Mouse (Mus musculus): ENCODE measurements at regions not wholly inside any gene's neighbourhood (a gene's known extent, or its start where the extent isn't known, plus 50 kb on each side); places are given as distances from the start of the nearest gene placed in this dataset.
A peak's percentile ranks its signal among the peaks of the same experiment; 100 is the strongest.

- no peak overlapping the region for H3K9ac ChIP-seq (ENCODE audit: low read depth, low read length)
- H3K9me3 ChIP-seq (replicated peaks; ENCODE audit: control insufficient read depth, low read length): no peaks in the 10 kb centered on the region
- no peaks in the 10 kb centered on the region for H3K36me3 ChIP-seq (ENCODE audit: control insufficient read depth, insufficient read depth, low read length)
- H3K27me3 ChIP-seq (ENCODE audit: control insufficient read depth, insufficient read depth, low read length): no peaks in the 10 kb centered on the region
- H3K4me3 ChIP-seq (ENCODE audit: low read depth, low read length): no peak overlapping the region
- no peak for ATAC-seq (replicated peaks; ENCODE audit: insufficient number of reproducible peaks, low FRiP score, low TSS enrichment)
- H3K4me2 ChIP-seq: no peak overlapping the region
- 39% methylated on average over 9 of the region's 9 CpGs for WGBS (ENCODE audit: insufficient replicate concordance)
- peaks cover 6% of the 10 kb centered on the region; the same call in 1 of the 2 replicates for H3K4me1 ChIP-seq (ENCODE audit: control insufficient read depth, insufficient read depth, low read length)
- no peak overlapping the region for H3K27ac ChIP-seq (ENCODE audit: low read depth, low read length)
These were observed 60.5 kb upstream of the Loxl4 start for GRCm38 (mm10) chr19:42673133-42673532.

- Histone ChIP-seq H3K4me3 (ENCODE audit: low read depth, low read length) (no peak overlapping the region), H3K36me3 (ENCODE audit: control insufficient read depth, insufficient read depth, low read length) (no peaks in the 10 kb centered on the region), H3K4me2 (no peak overlapping the region), H3K27ac (ENCODE audit: low read depth, low read length) (no peak overlapping the region), H3K9ac (ENCODE audit: low read depth, low read length) (0 out of 2 replicates have a peak overlapping the region, but pooled peaks have one; percentile 22), H3K27me3 (ENCODE audit: control insufficient read depth, insufficient read depth, low read length) (no peaks in the 10 kb centered on the region), H3K4me1 (ENCODE audit: control insufficient read depth, insufficient read depth, low read length) (peaks cover 3% of the 10 kb centered on the region; the same call in 1 of the 2 replicates), H3K9me3 (replicated peaks; ENCODE audit: control insufficient read depth, low read length) (no peaks in the 10 kb centered on the region)
- WGBS (ENCODE audit: insufficient replicate concordance): 63% methylated on average over 6 of the region's 6 CpGs
- no peak for ATAC-seq (replicated peaks; ENCODE audit: insufficient number of reproducible peaks, low FRiP score, low TSS enrichment)
These were observed 57.3 kb upstream of the Loxl4 start for GRCm38 (mm10) chr19:42669886-42670285.

- Histone ChIP-seq H3K4me2 (no peak overlapping the region), H3K4me1 (ENCODE audit: control insufficient read depth, insufficient read depth, low read length) (peaks cover 3% of the 10 kb centered on the region; the same call in 1 of the 2 replicates), H3K9me3 (replicated peaks; ENCODE audit: control insufficient read depth, low read length) (no peaks in the 10 kb centered on the region), H3K27me3 (ENCODE audit: control insufficient read depth, insufficient read depth, low read length) (no peaks in the 10 kb centered on the region), H3K4me3 (ENCODE audit: low read depth, low read length) (no peak overlapping the region), H3K9ac (ENCODE audit: low read depth, low read length) (no peak overlapping the region), H3K36me3 (ENCODE audit: control insufficient read depth, insufficient read depth, low read length) (no peaks in the 10 kb centered on the region), H3K27ac (ENCODE audit: low read depth, low read length) (no peak overlapping the region)
- ATAC-seq (replicated peaks; ENCODE audit: insufficient number of reproducible peaks, low FRiP score, low TSS enrichment): no peak
- 63% methylated on average over 14 of the region's 14 CpGs for WGBS (ENCODE audit: insufficient replicate concordance)
These were observed 55.9 kb upstream of the Loxl4 start for GRCm38 (mm10) chr19:42668385-42669098.

- Histone ChIP-seq H3K4me3 (ENCODE audit: low read depth, low read length) (no peak overlapping the region), H3K27me3 (ENCODE audit: control insufficient read depth, insufficient read depth, low read length) (0 out of 2 replicates have a peak, but pooled peaks cover 2% of the 10 kb centered on the region), H3K36me3 (ENCODE audit: control insufficient read depth, insufficient read depth, low read length) (no peaks in the 10 kb centered on the region), H3K4me1 (ENCODE audit: control insufficient read depth, insufficient read depth, low read length) (peaks cover 7% of the 10 kb centered on the region), H3K9ac (ENCODE audit: low read depth, low read length) (no peak overlapping the region), H3K4me2 (no peak overlapping the region), H3K9me3 (replicated peaks; ENCODE audit: control insufficient read depth, low read length) (no peaks in the 10 kb centered on the region), H3K27ac (ENCODE audit: low read depth, low read length) (no peak overlapping the region)
- no peak for ATAC-seq (replicated peaks; ENCODE audit: insufficient number of reproducible peaks, low FRiP score, low TSS enrichment)
- WGBS (ENCODE audit: insufficient replicate concordance): 59% methylated on average over 5 of the region's 5 CpGs
These were observed 54.3 kb upstream of the Loxl4 start for GRCm38 (mm10) chr19:42666906-42667305.
